Mouse (Mus musculus) neural tube, embryonic 11.5 days (tissue): ENCODE data around the gene Olfr578. TPM values are rescaled to one million over a fixed set of nuclear protein-coding genes. Genes with fewer than 3 reads are reported as not detected.

Experiments used
- ATAC-seq: fragments of 200-750 bp; cut with Nextera tagmentation; 2 replicates; pipeline ENCODE4 v1.8.0; 2017; ENCODE audit warnings: moderate number of reproducible peaks, mild to moderate bottlenecking, moderate TSS enrichment, moderate library complexity; ENCODE audit not compliant: insufficient read depth, low FRiP score, low TSS enrichment
- DNase-seq: peaks from one replicate; pipeline ENCODE4 v3.0.0-alpha.2; 2015; ENCODE audit warnings: low spot score
- H3K27ac ChIP-seq: fragments of 300-500 bp; sonication (generic); 2 replicates; pipeline ENCODE4 v1.5.1; 2014; ENCODE audit warnings: low read depth, mild to moderate bottlenecking, low read length
- H3K27me3 ChIP-seq: fragments of 300-500 bp; sonication (generic); 2 replicates; pipeline ENCODE4 v1.6.1; 2014; ENCODE audit warnings: mild to moderate bottlenecking, low read length, mixed read lengths; ENCODE audit not compliant: control insufficient read depth, insufficient read depth
- H3K36me3 ChIP-seq: fragments of 300-500 bp; sonication (generic); 2 replicates; pipeline ENCODE4 v1.6.1; 2014; ENCODE audit warnings: mild to moderate bottlenecking, low read length, moderate library complexity, mixed read lengths; ENCODE audit not compliant: control insufficient read depth, insufficient read depth
- H3K4me1 ChIP-seq: fragments of 300-500 bp; sonication (generic); 2 replicates; pipeline ENCODE4 v1.6.1; 2014; ENCODE audit warnings: low read length, mixed read lengths; ENCODE audit not compliant: control insufficient read depth, insufficient read depth
- H3K4me2 ChIP-seq: fragments of 300-500 bp; sonication (generic); 2 replicates; pipeline ENCODE4 v1.6.1; 2014; ENCODE audit warnings: low read depth, mild to moderate bottlenecking, moderate library complexity
- H3K4me3 ChIP-seq: fragments of 300-500 bp; sonication (generic); 2 replicates; pipeline ENCODE4 v1.5.1; 2014; ENCODE audit warnings: low read depth, low read length
- H3K9ac ChIP-seq: fragments of 300-500 bp; sonication (generic); 2 replicates; pipeline ENCODE4 v1.6.1; 2014; ENCODE audit warnings: mild to moderate bottlenecking, low read length
- H3K9me3 ChIP-seq: fragments of 300-500 bp; sonication (generic); 2 replicates; pipeline ENCODE4 v1.6.1; 2016; ENCODE audit warnings: low read length; ENCODE audit not compliant: control insufficient read depth
- WGBS: fragments of 180-500 bp; shearing (Covaris S2); extraction: QIAGEN DNeasy Blood & Tissue Kit; methylation state at CpG from one replicate; pipeline ENCODE4 v1.1.7; 2014; 5-methylcytosine and 5-hydroxymethylcytosine counted together
- polyA plus RNA-seq: library from polyadenylated mRNA; unstranded; fragments of >200 nt; fragmentation: Nextera tagmentation; extraction: Ambion mirVana; gene quantifications from 2 replicates; pipeline ENCODE4 v1.2.1, GENCODE M21; 2014

Olfr578 gene
- not detected in 2 replicates for polyA plus RNA-seq

GRCm38 (mm10) chr7:102989224-102989623 lies at the start of gene Olfr578:
Olfr578 (minus strand) TSS chr7:102989324.
- H3K4me3 ChIP-seq = no peak within 1 kb of the TSS
- no peak for DNase-seq
- H3K27ac ChIP-seq = no peak within 1 kb of the TSS
- ATAC-seq = no peak
- no peak within 1 kb of the TSS for H3K9ac ChIP-seq
- no peaks in the 10 kb centered on the region for H3K36me3 ChIP-seq
- 76% methylated on average over 3 of the region's 3 CpGs for WGBS
- H3K4me1 ChIP-seq = no peaks in the 10 kb centered on the region
- H3K9me3 ChIP-seq = no peaks in the 10 kb centered on the region
- H3K4me2 ChIP-seq = no peak within 1 kb of the TSS
- H3K27me3 ChIP-seq = no peaks in the 10 kb centered on the region

GRCm38 (mm10) chr7:103037724-103038123 lies 48.6 kb upstream of the Olfr578 start, which contains the start of gene Olfr582:
Olfr582 (plus strand) TSS chr7:103038024.
- Histone ChIP-seq H3K4me3 (no peak within 1 kb of the TSS), H3K27me3 (no peaks in the 10 kb centered on the region), H3K4me2 (no peak within 1 kb of the TSS), H3K27ac (no peak within 1 kb of the TSS), H3K36me3 (no peaks in the 10 kb centered on the region), H3K9me3 (no peaks in the 10 kb centered on the region), H3K4me1 (no peaks in the 10 kb centered on the region), H3K9ac (no peak within 1 kb of the TSS)
- DNase-seq (no peak), ATAC-seq (no peak)

GRCm38 (mm10) chr7:102975843-102976242 lies 13.3 kb downstream of the Olfr578 start, which contains the start of gene Olfr577:
Olfr577 (minus strand) TSS chr7:102975943.
- ATAC-seq (no peak), DNase-seq (no peak)
- Histone ChIP-seq H3K36me3 (no peaks in the 10 kb centered on the region), H3K4me1 (no peaks in the 10 kb centered on the region), H3K27me3 (no peaks in the 10 kb centered on the region), H3K4me3 (no peak within 1 kb of the TSS), H3K27ac (no peak within 1 kb of the TSS), H3K4me2 (no peak within 1 kb of the TSS), H3K9ac (no peak within 1 kb of the TSS), H3K9me3 (no peaks in the 10 kb centered on the region)
- WGBS = 87% methylated on average over 2 of the region's 2 CpGs

DNA sequence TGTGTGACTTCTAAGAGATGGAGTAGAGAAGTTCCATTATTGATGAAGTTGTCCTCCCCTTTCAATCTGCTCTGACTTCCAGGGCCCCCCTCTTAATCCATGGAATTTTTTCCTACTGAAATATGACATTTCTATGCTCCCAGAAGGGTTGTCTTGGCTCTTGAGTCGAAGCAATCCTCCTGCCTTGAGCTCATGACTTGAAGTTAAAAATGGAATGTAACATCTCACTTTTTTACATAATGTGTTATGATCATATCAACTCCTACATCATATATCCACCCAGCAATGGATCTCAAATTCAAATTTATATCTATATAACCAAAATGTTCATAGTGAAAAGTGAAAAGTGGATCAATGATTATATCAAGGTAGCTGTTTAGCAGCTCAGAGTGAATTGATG lies 14.7 kb downstream of the Olfr578 start:
- WGBS = 47% methylated on average over 1 of the region's 1 CpGs
- no peak overlapping the region for H3K27ac ChIP-seq

GRCm38 (mm10) chr7:102962360-102962759 lies 26.8 kb downstream of the Olfr578 start, which contains the start of gene Olfr576:
Olfr576 (plus strand) TSS chr7:102962660.
- no peaks in the 10 kb centered on the region for H3K4me1 ChIP-seq
- H3K4me2 ChIP-seq = no peak within 1 kb of the TSS
- H3K4me3 ChIP-seq = no peak within 1 kb of the TSS
- no peak for DNase-seq
- H3K9ac ChIP-seq = no peak within 1 kb of the TSS
- no peaks in the 10 kb centered on the region for H3K9me3 ChIP-seq
- no peak within 1 kb of the TSS for H3K27ac ChIP-seq
- no peaks in the 10 kb centered on the region for H3K27me3 ChIP-seq
- no peak for ATAC-seq
- 49% methylated on average over 2 of the region's 2 CpGs for WGBS
- H3K36me3 ChIP-seq = no peaks in the 10 kb centered on the region

More for the DNA sequence above, 14.7 kb downstream of the Olfr578 start:
- no peaks in the 10 kb centered on the region for H3K4me1 ChIP-seq
- H3K27me3 ChIP-seq = no peaks in the 10 kb centered on the region
- no peaks in the 10 kb centered on the region for H3K9me3 ChIP-seq
- DNase-seq (no peak), ATAC-seq (no peak)
- H3K4me3 ChIP-seq = no peak overlapping the region
- no peak overlapping the region for H3K4me2 ChIP-seq
- no peaks in the 10 kb centered on the region for H3K36me3 ChIP-seq
- no peak overlapping the region for H3K9ac ChIP-seq

DNA sequence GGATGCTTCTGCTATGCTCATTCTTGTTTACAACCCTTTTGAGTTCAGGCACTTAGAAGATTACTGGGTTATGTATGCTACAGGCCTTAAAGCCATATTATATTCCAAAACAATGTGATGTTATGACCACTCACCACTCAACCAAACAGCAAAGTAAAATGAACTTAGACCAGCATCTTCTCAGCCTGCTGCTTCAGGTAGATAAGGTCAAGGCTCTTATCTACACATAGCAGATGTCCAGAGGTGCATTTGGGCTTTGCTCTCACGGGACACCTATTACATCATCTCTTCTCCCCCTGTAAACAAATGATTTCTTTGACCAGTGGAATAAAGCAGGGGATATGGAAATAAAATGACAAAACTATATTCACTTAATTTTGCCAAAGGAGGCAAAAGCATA lies 30.5 kb downstream of the Olfr578 start, which contains the start of gene Olfr575:
Gene Olfr575 (minus strand): TSS at position 183 of the 400 bp plus-strand sequence.
- Histone ChIP-seq H3K9me3 (no peaks in the 10 kb centered on the region), H3K4me2 (no peak within 1 kb of the TSS), H3K36me3 (no peaks in the 10 kb centered on the region), H3K4me3 (no peak within 1 kb of the TSS), H3K27ac (no peak within 1 kb of the TSS), H3K27me3 (no peaks in the 10 kb centered on the region), H3K4me1 (no peaks in the 10 kb centered on the region), H3K9ac (no peak within 1 kb of the TSS)
- ATAC-seq = no peak
- no peak for DNase-seq
- 76% methylated on average over 1 of the region's 1 CpGs for WGBS

GRCm38 (mm10) chr7:102958137-102958536 lies 31.0 kb downstream of the Olfr578 start:
- Histone ChIP-seq H3K4me2 (no peak overlapping the region), H3K9ac (no peak overlapping the region), H3K9me3 (no peaks in the 10 kb centered on the region), H3K27me3 (no peaks in the 10 kb centered on the region), H3K4me1 (no peaks in the 10 kb centered on the region), H3K36me3 (no peaks in the 10 kb centered on the region), H3K4me3 (no peak overlapping the region), H3K27ac (no peak overlapping the region)
- ATAC-seq (no peak), DNase-seq (no peak)
- WGBS = 81% methylated on average over 3 of the region's 3 CpGs

GRCm38 (mm10) chr7:102950732-102951131 lies 38.4 kb downstream of the Olfr578 start:
- no peaks in the 10 kb centered on the region for H3K27me3 ChIP-seq
- no peak overlapping the region for H3K27ac ChIP-seq
- no peaks in the 10 kb centered on the region for H3K9me3 ChIP-seq
- no peaks in the 10 kb centered on the region for H3K4me1 ChIP-seq
- H3K36me3 ChIP-seq = no peaks in the 10 kb centered on the region
- DNase-seq (no peak), ATAC-seq (no peak)
- no peak overlapping the region for H3K4me3 ChIP-seq
- 68% methylated on average over 1 of the region's 1 CpGs for WGBS
- no peak overlapping the region for H3K9ac ChIP-seq
- no peak overlapping the region for H3K4me2 ChIP-seq

GRCm38 (mm10) chr7:102948167-102948566 lies 41.0 kb downstream of the Olfr578 start, which contains the start of gene Olfr574:
Olfr574 (plus strand) TSS chr7:102948467.
- WGBS = 96% methylated on average over 1 of the region's 1 CpGs
- DNase-seq (no peak), ATAC-seq (no peak)
- H3K27ac ChIP-seq = no peak within 1 kb of the TSS
- no peak within 1 kb of the TSS for H3K9ac ChIP-seq
- H3K9me3 ChIP-seq = no peaks in the 10 kb centered on the region
- H3K27me3 ChIP-seq = no peaks in the 10 kb centered on the region
- no peaks in the 10 kb centered on the region for H3K4me1 ChIP-seq
- H3K36me3 ChIP-seq = no peaks in the 10 kb centered on the region
- no peak within 1 kb of the TSS for H3K4me3 ChIP-seq
- H3K4me2 ChIP-seq = no peak within 1 kb of the TSS
